Mouse (Mus musculus): ENCODE measurements around the gene Il18r1.

Gene Il18r1

GRCm38 (mm10) chr1:40465477-40466430, at the start of gene Il18r1:
Il18r1 (plus strand) TSS chr1:40465552.
- no peak for DNase-seq (ENCODE audit: low read depth in 1 of 2, low spot score in 2 of 2)

- DNase-seq (ENCODE audit: low read depth in 1 of 2, low spot score in 2 of 2): no peak
These were observed 48.3 kb upstream of the Il18r1 start for GRCm38 (mm10) chr1:40417034-40417433.

GRCm38 (mm10) chr1:40418512-40418911, 46.8 kb upstream of the Il18r1 start:
- no peak for DNase-seq (ENCODE audit: low read depth in 1 of 2, low spot score in 2 of 2)

- no peak for DNase-seq (ENCODE audit: low read depth in 1 of 2, low spot score in 2 of 2)
These were observed 41.5 kb upstream of the Il18r1 start for GRCm38 (mm10) chr1:40423892-40424291.

- no peak for DNase-seq (ENCODE audit: low read depth in 1 of 2, low spot score in 2 of 2)
These were observed 38.1 kb upstream of the Il18r1 start for GRCm38 (mm10) chr1:40427270-40427669.

- no peak for DNase-seq (ENCODE audit: low read depth in 1 of 2, low spot score in 2 of 2)
These were observed 37.5 kb upstream of the Il18r1 start for GRCm38 (mm10) chr1:40427901-40428300.

GRCm38 (mm10) chr1:40428910-40429675, 36.3 kb upstream of the Il18r1 start, which contains the start of gene Il1rl1:
Il1rl1 (plus strand) TSS chr1:40429570.
- DNase-seq (ENCODE audit: low read depth in 1 of 2, low spot score in 2 of 2): no peak

GRCm38 (mm10) chr1:40430143-40430834, 35.1 kb upstream of the Il18r1 start:
- DNase-seq (ENCODE audit: low read depth in 1 of 2, low spot score in 2 of 2): no peak

GRCm38 (mm10) chr1:40432169-40432568, 33.2 kb upstream of the Il18r1 start:
- no peak for DNase-seq (ENCODE audit: low read depth in 1 of 2, low spot score in 2 of 2)

GRCm38 (mm10) chr1:40435936-40436335, 29.4 kb upstream of the Il18r1 start:
- DNase-seq (ENCODE audit: low read depth in 1 of 2, low spot score in 2 of 2): no peak

- DNase-seq (ENCODE audit: low read depth in 1 of 2, low spot score in 2 of 2): no peak
These were observed 28.0 kb upstream of the Il18r1 start for GRCm38 (mm10) chr1:40437340-40437739.

- no peak for DNase-seq (ENCODE audit: low read depth in 1 of 2, low spot score in 2 of 2)
These were observed 25.8 kb upstream of the Il18r1 start for GRCm38 (mm10) chr1:40439504-40439903.

GRCm38 (mm10) chr1:40444800-40445199, 20.6 kb upstream of the Il18r1 start:
- no peak for DNase-seq (ENCODE audit: low read depth in 1 of 2, low spot score in 2 of 2)

GRCm38 (mm10) chr1:40467306-40467705, 2.0 kb downstream of the Il18r1 start:
- DNase-seq (ENCODE audit: low read depth in 1 of 2, low spot score in 2 of 2): no peak

- no peak for DNase-seq (ENCODE audit: low read depth in 1 of 2, low spot score in 2 of 2)
These were observed 3.5 kb downstream of the Il18r1 start for GRCm38 (mm10) chr1:40468805-40469204.

- no peak for DNase-seq (ENCODE audit: low read depth in 1 of 2, low spot score in 2 of 2)
These were observed 4.5 kb downstream of the Il18r1 start for GRCm38 (mm10) chr1:40469900-40470299.

GRCm38 (mm10) chr1:40472401-40472800, 7.0 kb downstream of the Il18r1 start:
- DNase-seq (ENCODE audit: low read depth in 1 of 2, low spot score in 2 of 2): no peak

GRCm38 (mm10) chr1:40473640-40474039, 8.3 kb downstream of the Il18r1 start:
- DNase-seq (ENCODE audit: low read depth in 1 of 2, low spot score in 2 of 2): no peak

- DNase-seq (ENCODE audit: low read depth in 1 of 2, low spot score in 2 of 2): no peak
These were observed 9.0 kb downstream of the Il18r1 start for GRCm38 (mm10) chr1:40474336-40474735.

GRCm38 (mm10) chr1:40475697-40476096, 10.3 kb downstream of the Il18r1 start:
- no peak for DNase-seq (ENCODE audit: low read depth in 1 of 2, low spot score in 2 of 2)

GRCm38 (mm10) chr1:40476756-40477155, 11.4 kb downstream of the Il18r1 start:
- DNase-seq (ENCODE audit: low read depth in 1 of 2, low spot score in 2 of 2): no peak
